Mouse (Mus musculus) gastrocnemius, postnatal 10 days (tissue): Measurements from ENCODE around the gene Slc12a3. TPM values are rescaled to one million over a fixed set of nuclear protein-coding genes. Genes with fewer than 3 reads are reported as not detected.

Source experiments
- DNase-seq: peaks from one replicate; pipeline ENCODE4 v3.0.0; 2021; ENCODE audit warnings: mixed read lengths
- total RNA-seq, 2 experiments: library from RNA; stranded (reverse); gene quantifications; 2 replicates each; pipeline ENCODE4 v1.2.3; 2021

The Slc12a3 gene
- total RNA-seq, 2 experiments from 2014 or later = not detected

DNA sequence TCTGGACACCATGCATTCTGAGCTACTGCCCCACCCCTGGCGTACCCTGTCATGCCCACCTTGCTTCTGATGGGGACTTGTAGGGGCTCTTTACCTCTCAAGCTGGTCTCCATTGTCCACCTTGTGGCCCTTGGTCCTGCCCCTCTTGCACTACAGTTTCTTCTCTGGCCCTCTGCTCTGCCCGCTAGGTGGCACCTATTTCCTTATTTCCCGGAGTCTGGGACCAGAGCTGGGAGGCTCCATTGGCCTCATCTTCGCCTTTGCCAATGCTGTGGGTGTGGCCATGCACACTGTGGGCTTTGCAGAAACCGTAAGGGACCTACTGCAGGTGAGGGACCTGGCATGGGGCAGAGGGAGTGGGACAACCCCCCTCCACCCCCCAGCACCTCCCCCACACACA, 4.3 kb downstream of the Slc12a3 start:
- DNase-seq = no peak

DNA sequence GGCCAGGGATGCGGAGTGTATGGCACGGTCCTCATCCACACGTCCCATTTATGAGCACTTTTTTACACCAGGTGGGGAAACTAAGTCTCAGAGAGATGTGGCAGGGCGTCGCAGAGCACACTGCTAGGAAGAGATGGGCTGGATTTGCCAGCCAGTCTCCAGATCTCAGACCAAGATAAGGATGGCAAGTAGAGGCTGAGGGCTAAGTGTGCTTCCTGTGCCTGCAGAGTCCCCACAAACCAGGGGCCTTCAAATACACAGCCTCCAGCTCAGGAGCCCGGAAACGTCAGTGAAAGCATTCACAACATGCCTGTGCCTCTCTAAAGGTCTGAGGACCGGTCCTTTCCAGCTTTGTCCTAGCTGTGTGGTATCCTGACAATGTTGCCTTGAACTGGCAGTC, 8.6 kb downstream of the Slc12a3 start:
- DNase-seq = no peak

DNA sequence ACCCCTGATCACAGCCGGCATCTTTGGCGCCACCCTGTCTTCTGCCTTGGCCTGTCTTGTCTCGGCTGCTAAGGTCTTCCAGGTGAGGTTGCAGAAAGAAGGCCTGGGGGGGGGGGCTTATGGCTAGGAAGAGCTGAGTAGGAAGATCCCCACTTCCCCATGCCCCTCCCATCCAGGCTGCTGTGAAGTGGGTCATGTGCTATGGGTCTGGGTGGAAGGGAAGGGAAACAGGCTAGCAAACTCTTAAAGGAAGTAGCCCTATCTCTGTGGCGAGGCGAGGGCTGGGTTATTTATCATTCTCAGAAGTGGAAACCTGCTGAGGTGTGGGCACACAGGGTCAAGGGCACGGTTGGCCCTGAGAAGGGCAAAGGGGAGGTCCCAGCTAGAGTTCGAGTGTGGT, 11.8 kb downstream of the Slc12a3 start:
- DNase-seq = no peak

DNA sequence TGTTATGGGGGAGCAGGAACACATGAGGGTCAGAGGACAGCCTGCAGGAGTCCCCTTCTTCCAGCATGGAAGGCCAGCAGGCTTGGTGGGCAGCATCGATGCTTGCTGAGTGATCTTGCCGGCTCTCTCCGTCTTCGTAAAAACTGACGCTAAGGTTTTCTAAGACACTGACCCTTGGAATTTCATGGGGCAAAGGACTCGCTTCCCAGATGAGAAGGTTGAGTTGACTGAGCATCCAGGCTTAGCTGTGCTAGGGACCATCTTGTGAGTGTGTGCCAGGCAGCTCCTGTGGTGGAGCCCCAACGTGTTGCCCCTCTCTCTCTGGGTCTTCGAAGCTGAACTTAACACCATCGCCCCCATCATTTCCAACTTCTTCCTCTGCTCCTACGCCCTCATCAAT, 13.7 kb downstream of the Slc12a3 start:
- DNase-seq = no peak

DNA sequence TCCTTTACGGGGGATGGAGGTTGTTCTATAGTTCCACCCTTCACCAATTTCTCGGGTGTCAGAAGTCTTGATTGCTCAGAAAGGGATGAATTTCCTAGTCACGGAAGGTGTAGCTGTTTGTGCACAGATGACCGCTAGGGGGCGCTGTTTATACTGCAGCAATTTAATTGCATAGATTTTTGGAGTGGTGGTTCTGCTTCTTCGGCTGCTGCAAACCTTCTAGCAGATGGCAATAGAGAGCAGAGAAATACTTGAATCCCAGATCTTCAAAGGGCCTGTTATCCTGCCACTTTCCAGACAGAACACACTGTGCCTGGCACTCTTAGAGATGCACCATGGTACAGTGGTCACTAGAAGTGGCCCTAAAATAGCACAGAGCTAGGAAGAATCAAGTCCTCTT, 14.3 kb downstream of the Slc12a3 start:
- peak; percentile 87 for DNase-seq

DNA sequence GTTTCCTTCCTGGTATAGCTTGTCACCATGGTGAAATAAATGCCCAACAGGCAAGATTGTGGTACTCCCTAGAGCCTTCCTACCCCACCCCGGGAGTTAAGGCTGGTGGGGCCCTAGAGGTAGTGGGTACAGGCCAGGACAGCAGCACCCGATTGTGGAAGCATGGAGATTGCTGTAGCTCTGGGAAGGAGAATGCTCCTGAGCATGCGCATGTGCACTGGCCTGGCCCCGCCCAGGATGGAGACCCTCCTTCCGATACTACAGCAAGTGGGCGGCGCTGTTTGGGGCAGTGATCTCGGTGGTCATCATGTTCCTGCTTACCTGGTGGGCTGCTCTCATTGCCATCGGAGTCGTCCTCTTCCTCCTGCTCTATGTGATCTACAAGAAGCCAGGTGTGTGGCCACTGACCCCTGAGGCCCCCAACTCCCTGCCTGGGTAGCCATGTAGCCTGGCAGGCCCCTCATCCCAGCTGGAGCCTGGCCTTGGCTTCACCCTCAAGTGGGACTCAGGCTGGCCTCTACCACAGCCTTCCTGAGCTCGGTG, 14.8 kb downstream of the Slc12a3 start:
- DNase-seq = no peak

DNA sequence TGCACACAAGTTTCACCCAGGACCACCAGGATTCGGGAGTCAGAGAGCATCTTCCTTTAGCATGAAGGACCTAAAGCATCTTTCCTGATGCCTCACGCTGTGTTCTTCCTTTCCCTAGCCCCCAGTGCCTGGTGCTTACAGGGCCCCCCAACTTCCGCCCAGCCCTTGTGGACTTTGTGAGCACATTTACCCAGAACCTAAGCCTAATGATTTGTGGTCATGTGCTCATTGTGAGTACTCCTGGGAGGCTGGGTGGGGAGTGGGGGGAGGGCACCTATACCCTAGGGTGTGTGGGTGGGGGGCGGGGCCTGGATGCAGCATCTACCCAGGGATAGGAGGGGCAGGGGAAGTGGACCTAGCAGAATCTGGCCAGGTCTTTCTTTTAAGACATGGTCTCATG, 16.7 kb downstream of the Slc12a3 start:
- DNase-seq = no peak

DNA sequence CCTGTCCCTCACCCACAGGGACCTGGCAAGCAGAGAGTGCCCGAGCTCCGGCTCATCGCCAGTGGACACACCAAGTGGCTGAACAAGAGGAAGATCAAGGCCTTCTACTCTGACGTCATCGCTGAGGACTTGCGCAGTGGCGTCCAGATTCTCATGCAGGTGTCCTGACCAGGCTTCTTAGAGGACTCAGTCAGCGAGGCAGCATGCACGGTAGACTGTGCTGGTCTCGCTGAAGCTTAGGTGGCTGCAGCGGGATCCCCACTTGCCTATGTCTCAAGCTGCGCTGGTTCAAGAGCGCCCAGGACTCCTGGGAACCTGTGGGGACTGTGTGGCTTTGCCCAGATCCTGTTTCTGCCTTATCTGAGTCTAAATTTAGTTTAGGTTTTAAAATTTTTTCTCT, 17.3 kb downstream of the Slc12a3 start:
- no peak for DNase-seq

DNA sequence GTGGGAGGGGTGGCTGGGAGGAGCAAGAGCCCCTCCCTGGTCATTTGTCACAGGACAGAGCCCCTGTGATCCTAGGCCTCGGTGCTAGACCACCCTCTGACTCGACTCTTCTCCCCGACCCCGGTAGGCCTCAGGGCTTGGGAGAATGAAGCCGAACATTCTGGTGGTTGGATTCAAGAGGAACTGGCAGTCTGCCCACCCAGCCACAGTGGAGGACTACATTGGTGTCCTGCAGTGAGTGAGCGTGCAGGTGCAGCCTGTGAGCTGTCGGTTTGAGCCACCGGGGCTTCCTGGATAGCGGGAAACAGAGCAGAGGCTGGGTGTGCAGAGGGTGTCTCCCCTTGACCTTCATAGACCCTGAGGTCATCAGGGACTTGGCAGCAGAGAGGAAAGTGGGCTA, 19.4 kb downstream of the Slc12a3 start:
- no peak for DNase-seq

DNA sequence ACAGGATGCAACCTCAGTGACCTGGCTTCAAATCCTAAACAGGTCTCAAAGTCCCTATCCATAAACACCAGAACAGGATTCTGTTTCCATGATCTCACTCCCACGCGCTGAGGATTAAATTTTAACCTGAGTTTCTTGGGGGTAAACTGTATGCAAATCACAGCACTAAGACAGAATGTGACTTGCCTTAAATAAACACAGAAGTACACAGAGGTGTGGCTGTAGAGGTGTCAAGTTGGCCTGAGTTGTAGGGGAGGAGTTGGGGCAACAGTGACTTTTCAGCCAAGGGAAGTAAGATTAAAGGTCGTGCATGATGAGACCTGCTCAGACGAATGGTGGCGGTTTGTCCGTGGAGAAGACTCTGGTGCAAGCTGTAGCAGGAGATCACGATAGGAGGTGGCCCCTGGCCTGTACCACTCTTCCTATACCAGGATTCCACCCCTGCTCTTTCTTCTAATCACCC, 25.1 kb downstream of the Slc12a3 start:
- no peak for DNase-seq

DNA sequence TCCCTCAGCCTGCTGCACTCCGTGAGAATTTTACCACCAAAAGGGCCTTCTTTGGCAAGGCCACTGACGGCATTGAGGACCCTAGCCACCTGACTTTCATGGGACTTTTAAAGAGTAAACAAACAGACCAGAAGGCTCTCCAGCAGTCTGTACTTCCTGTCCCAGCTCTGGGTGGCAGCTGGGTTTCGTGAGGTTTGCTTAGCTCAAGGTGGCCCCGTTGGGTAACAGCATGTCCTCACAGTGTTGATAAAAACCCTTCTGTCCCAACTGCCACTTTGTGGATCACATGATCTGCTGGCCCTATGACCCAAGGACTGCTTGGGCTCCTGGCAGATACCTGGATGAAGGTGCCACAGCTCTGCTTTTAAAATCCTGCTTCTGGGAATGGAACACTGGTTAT, 25.6 kb downstream of the Slc12a3 start:
- DNase-seq = no peak

DNA sequence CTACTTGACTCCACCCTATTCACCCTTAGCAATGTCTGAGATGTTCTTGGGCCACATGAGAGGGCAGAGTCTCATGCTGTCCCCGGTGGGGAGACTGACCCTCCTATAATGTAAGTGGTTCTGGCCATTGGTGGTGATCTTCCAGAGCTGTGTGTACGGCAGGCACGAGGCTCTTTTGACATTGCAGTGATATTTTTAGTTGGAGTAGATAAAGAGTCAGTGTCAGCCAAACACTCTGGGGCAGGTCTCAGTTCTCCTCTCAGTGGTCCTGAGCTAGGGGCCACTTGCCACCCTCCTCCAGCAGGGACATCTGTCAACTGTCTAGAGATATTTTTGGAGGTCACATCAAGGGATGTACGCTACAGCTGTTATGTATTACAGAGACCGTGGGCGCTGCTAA, 28.2 kb downstream of the Slc12a3 start:
- no peak for DNase-seq

DNA sequence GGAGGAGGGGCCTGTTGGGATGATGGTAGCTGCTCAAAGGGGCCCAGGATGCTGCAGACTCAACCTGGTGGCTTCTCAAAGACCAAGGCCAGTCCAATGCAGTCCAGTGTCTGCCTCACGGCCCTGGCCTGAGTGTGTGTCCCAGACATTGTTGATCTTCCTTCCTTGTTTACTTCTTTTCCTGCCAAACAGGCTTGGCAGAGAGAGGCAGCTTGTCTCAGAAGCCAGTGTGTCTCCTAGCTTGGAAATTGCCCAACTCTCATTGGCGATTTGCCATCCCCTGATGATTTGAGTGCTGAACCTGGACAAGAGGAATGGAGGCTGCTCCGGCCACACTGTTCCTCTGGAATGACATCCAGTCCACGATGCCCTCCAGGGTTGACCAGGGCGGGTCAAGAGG, 29.5 kb downstream of the Slc12a3 start:
- peak; percentile 45 for DNase-seq

DNA sequence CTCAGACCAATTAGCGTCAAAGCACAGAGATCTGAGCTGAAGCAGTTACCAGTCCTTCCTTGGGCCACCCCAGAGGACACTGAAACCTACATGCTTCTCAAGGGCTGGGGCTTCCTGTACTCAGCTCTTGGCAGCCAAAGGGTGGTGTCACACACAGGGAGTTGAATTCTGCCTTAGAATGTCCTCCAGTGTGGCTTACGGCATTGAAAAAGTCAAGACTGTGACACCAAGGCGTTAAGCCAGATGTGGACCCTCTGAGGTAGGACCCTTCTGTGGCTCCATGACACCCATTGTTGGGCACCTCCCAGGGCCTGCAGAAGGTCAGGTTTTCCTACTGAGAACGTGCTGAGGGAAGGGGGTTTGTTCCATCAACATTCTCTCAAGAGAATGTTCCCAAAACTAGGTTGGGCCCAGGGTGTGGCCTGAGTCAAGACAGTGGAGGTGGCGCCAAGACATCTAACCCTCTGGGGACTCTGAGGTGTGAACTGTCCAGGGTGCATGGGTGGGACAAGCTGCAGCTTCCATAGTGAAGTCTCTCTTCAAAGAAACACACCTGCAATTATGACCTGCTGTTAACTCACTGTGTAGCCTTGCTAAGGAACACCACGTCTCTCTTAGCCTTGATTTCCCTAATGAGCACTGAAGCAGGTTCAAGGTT, 32.9 kb downstream of the Slc12a3 start:
- DNase-seq = no peak

DNA sequence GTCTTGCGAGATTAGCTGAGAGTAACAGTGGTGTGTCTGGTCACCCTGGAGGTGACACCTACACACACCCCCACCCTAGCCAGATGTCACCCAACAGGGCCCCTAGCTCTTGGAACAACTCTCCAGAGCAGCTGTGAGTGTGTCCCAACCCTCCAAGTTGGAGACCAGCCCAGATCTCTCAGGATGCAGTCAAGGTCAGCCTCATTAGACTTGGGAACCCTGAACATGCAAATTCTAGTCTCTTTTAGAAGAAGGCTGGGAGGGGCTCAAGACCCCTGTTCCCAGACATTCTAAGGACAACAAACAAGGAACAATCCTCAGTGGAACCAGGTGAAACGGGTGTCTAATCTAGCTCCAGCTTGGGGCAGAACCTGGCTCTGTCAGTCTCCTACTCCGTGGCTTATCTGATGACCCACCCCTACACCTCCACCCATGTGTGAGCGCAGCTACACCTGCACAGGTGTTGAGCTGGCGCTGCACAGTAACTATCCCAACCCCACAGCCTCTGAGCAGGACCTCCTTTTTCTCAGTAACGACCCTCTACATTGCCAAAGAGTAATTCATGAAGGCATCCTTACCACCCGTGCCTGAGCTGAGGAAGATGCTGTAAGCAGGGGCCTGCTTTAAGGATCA, 33.7 kb downstream of the Slc12a3 start:
- DNase-seq = no peak

DNA sequence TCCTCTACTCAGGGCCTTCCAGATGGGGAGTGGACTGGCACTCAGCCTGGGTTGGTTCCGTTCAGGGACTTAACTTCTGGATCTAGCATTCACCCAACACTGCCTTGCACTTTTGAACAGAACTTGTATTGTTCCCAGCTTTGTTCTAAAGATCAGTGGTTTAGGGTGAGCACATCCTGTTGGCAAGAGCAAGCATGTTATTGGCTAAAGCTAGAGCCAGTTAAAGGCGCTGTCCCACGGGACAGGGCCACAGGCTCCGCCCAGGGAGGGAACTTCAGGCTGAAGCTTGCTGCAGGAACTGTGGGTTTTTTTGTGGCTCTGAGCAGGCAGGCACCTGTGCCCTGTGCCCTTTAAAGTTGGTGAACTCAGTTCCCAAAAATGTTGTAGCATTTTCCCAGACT, 34.3 kb downstream of the Slc12a3 start:
- DNase-seq = peak; percentile 53

DNA sequence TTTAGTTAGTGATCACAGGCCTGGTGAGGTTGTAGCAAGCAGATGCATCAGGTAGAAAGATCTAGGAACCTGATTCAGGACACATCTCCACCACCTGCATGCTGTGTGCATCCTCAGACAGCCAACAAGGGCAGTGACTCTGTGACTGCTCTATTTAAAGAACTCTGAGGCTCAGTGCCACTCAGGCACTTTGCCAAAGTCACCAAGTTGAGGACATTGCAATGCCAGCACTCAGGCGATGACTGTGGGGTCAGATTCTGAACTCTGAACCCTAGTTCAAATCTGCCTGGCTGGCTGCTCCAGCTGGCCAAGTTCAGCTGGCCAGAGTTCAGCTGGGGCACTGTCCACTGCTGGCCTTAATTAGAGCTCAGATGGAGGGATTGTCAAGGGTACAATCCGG, 34.9 kb downstream of the Slc12a3 start:
- DNase-seq = peak; percentile 35

DNA sequence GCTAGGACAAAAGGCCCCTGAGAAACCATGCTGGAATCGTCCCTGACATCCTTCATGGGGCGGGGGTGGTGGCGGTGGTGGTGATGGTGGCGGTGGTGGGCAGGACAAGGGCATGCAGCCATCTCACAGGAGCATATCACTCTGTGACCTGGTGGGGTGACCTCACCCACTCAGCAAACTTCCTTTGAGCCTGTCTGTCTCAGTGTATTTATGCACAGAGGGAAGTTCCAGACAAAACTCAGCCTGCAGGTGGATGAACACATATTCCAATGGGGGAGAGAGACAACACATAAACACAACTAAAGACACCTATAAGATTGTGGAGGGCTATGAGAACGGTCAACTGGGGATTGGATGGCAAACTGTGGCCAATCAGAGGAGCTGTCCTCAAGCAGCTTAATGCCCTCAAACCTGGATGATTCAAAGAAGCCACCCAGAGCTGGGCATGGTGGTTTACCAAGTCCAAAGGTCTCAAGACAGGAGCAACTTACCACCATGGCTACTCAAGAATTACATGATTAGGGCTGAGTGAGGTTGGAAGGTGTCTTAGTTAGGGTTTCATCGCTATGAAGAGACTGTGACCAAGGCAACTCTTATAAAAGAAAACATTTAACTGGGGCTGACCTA, 35.8 kb downstream of the Slc12a3 start:
- no peak for DNase-seq

DNA sequence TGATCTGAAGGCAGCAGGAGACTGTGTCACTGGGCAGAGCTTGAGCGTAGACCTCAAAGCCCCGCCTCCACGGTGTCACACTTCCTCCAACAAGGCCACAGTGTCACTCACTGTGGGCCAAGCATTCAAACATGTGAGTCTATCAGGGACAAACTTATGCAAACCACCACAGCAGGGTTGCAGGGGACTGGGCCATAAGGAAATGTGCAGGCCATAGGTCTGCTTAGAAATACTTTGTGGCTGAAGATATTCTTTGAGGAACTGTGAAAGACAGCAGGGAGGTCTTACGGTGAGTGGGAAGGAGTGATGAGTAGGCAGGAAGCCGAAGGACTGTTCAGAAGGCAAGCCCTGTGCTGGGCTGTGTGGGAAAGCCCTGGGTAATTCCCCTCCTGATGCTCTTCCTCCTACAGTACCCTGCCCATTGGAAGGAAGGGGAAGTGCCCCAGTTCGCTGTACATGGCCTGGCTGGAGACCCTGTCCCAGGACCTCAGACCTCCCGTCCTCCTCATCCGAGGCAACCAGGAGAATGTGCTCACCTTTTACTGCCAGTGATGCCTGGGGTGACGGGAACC, 36.5 kb downstream of the Slc12a3 start:
- DNase-seq = no peak

DNA sequence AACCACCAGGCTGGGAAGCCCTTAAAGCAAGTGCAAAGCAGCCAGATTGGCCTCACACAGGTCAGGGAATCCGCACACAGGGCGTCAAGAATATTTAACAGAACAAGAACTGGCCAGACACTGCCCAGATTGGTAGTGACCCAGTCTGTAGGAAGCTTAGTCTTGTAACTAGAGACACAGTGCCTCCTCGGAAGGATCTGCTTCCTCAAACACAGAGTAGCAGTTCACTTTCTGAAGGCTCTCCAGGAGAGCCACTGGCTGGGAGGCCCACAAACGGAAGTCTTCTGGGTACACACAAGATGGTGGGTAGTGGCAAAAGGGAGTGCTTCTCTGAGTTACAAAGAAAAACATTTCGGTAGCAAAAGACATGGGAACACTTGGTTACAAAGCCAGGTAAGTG, 41.8 kb downstream of the Slc12a3 start:
- no peak for DNase-seq

DNA sequence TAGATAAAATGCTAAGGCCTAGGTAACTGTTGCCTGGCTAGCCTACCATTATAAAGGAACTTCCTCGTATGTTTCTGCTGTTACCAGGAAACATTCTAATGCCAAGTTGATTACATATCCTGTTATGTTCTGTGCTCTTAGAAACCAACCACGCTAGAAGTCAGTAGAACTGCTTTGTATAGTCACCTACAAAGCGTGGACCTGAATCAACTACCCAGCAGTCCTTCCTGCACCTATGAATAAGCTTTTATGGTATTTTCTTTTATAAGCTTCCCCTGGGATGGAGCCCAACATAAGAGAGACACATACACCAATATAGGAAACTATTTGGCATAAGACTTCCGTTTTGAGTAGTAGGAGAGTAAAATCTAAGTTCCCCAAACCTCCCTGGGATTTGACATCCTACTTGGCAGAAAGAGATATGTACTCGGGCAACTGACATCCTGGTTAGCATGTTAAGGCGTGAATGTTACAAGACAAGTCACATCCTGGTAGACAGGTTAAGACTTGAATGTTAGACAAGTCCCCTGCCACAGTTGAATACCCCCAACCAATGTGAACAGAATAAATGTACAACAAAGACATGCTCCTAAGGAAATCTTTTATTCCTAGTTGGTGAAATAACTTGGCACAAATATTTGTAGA, 44.1 kb downstream of the Slc12a3 start:
- DNase-seq = no peak

DNA sequence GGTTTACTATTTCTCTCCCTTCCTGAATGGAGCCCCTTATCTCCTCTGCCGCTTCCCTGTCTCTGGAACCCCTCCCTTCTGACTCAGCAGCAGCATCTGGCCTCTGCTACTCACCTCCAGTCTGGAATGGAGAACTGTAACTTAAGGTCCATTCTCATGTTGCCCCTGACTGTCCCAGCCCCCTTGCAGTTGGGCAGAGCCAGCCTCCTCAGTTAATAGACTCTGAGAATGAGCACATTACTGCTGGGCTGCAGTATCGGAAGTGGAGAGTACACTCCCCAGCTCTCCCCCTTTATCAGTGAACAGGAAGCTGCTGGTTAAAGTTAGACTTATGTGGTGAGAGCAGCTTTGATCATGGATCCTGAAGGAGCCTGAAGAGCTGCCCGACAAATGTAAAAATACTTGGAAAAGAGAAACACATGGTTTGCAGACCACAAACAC, 46.6 kb downstream of the Slc12a3 start:
- no peak for DNase-seq

DNA sequence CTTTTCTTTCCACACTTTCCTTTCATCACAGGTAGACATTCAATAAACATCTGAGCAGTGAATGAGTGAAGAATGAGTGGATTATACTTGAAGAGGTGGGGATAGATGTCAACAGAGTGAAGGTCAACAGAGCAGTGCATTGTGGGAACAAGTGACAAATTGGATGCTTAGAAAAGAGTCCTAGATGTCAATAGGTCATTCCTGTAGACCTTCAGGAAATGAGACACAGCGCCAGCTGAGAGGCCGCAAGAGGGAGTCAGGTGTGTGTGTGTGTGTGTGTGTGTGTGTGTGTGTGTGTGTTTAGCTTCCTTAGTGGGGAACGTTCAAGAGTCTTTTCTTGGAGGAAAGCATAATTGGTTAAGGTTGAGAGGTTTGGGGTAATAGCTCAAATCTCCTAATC, 47.2 kb downstream of the Slc12a3 start:
- DNase-seq = no peak
